Mouse (Mus musculus) midbrain, postnatal 0 days (tissue): ENCODE results near the gene Atrn. TPM values are rescaled to one million over a fixed set of nuclear protein-coding genes. Genes with fewer than 3 reads are reported as not detected.
A peak's percentile ranks its signal among the peaks of the same experiment; 100 is the strongest.

ENCODE experiments used
- ATAC-seq: fragments of 200-750 bp; cut with Nextera tagmentation; 2 replicates; pipeline ENCODE4 v1.8.0; 2017; ENCODE audit warnings: moderate number of reproducible peaks, mild to moderate bottlenecking, moderate TSS enrichment, moderate library complexity; ENCODE audit not compliant: low FRiP score
- DNase-seq: peaks from one replicate; pipeline ENCODE4 v3.0.0-alpha.2; 2015; ENCODE audit warnings: low spot score
- H3K27ac ChIP-seq: fragments of 300-500 bp; sonication (generic); 2 replicates; pipeline ENCODE4 v1.5.1; 2014; ENCODE audit warnings: low read depth, mild to moderate bottlenecking, low read length, mixed read lengths
- H3K27me3 ChIP-seq: fragments of 300-500 bp; sonication (generic); 2 replicates; pipeline ENCODE4 v1.6.1; 2014; ENCODE audit warnings: low read length, control low read depth, mixed read lengths; ENCODE audit not compliant: insufficient read depth
- H3K36me3 ChIP-seq: fragments of 300-500 bp; sonication (generic); 2 replicates; pipeline ENCODE4 v1.6.1; 2014; ENCODE audit warnings: low read length, control low read depth, mixed read lengths; ENCODE audit not compliant: insufficient read depth
- H3K4me1 ChIP-seq: fragments of 300-500 bp; sonication (generic); 2 replicates; pipeline ENCODE4 v1.6.1; 2014; ENCODE audit warnings: mild to moderate bottlenecking, control low read depth, antibody characterized with exemption, low read length, mixed read lengths; ENCODE audit not compliant: insufficient read depth
- H3K4me2 ChIP-seq: fragments of 300-500 bp; sonication (generic); 2 replicates; pipeline ENCODE4 v1.6.1; 2014; ENCODE audit warnings: low read depth, mild to moderate bottlenecking, low read length, mixed read lengths; ENCODE audit not compliant: poor library complexity, severe bottlenecking
- H3K4me3 ChIP-seq: fragments of 300-500 bp; sonication (generic); 2 replicates; pipeline ENCODE4 v1.5.1; 2014; ENCODE audit warnings: low read depth, mild to moderate bottlenecking, low read length, moderate library complexity
- H3K9ac ChIP-seq: fragments of 300-500 bp; sonication (generic); replicated peaks from 2 replicates; pipeline ENCODE4 v1.6.1; 2014; ENCODE audit warnings: mild to moderate bottlenecking, low read length, moderate library complexity, mixed read lengths; ENCODE audit not compliant: poor library complexity, severe bottlenecking
- H3K9me3 ChIP-seq: fragments of 300-500 bp; sonication (generic); 2 replicates; pipeline ENCODE4 v1.6.1; 2016; ENCODE audit warnings: low read length, control low read depth
- CTCF ChIP-seq: IDR thresholded peaks from 2 replicates; pipeline ENCODE4 v1.5.1; 2016; ENCODE audit warnings: antibody characterized with exemption, mild to moderate bottlenecking
- WGBS: fragments of 180-500 bp; shearing (Covaris S2); extraction: QIAGEN DNeasy Blood & Tissue Kit; methylation state at CpG from one replicate; pipeline ENCODE4 v1.1.7; 2014; 5-methylcytosine and 5-hydroxymethylcytosine counted together
- polyA plus RNA-seq: library from polyadenylated mRNA; unstranded; fragments of >200 nt; fragmentation: Nextera tagmentation; extraction: Ambion mirVana; gene quantifications from 2 replicates; pipeline ENCODE4 v1.2.1, GENCODE M21; 2015
- total RNA-seq: library from RNA; depleted of rRNA; stranded (reverse); fragments of >200 nt; gene quantifications from 2 replicates; pipeline ENCODE4 v1.2.3, GENCODE M21; 2014

The Atrn gene
- total and polyA plus RNA-seq, 2 experiments from 2014 or later: 13.5 to 84.4 TPM

DNA sequence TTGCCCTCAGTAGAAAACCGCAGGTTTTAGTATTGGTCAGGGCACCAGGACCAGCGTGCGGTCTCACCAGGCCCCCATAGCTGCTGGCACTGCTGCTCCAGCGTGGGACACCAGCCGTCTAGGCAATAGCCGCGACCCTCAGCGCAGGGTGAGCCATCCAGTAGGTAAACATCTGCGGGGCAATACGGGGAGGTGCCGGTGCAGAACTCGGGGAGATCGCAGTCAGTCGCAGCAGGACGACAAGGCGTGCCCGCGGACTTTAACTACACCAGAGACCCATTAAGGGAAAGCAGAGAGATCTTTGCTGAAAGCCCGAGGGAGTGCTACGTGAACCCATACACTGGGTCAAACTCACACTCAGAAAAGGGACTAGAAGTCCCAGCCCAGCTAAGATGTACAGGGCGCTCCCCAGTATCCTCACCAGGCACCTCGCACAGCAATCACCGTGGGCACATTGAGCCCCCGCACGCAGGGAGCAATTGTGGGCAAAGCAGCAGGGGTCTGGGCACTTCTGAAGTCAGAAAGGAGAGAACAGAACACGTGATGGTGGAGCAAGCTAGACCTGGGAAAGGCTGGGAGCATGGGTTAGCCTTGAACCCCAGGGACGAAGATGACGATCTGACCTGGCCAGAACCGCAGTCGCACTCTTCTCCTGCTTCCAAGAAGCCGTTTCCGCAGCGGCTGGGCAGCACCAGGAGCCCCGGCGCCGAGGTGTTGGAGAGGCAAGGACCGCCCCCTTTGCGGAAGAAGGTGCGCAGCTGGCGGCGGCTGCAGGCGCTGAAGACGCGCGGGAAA lies 147.8 kb downstream of the Atrn start:
- Histone ChIP-seq H3K27ac (no peak overlapping the region), H3K9ac (peak overlapping the region; percentile 48), H3K27me3 (peaks cover 41% of the 10 kb centered on the region), H3K4me2 (peak overlapping the region; percentile 58), H3K9me3 (no peaks in the 10 kb centered on the region), H3K36me3 (no peaks in the 10 kb centered on the region), H3K4me1 (peaks cover 10% of the 10 kb centered on the region; the same call in 1 of the 2 replicates), H3K4me3 (peak overlapping the region; percentile 33)
- no peak for TF ChIP-seq CTCF
- 0 out of 2 replicates have a peak, but pooled peaks have one; percentile 14 for ATAC-seq
- 2% methylated on average over 42 of the region's 45 CpGs for WGBS
- no peak for DNase-seq

DNA sequence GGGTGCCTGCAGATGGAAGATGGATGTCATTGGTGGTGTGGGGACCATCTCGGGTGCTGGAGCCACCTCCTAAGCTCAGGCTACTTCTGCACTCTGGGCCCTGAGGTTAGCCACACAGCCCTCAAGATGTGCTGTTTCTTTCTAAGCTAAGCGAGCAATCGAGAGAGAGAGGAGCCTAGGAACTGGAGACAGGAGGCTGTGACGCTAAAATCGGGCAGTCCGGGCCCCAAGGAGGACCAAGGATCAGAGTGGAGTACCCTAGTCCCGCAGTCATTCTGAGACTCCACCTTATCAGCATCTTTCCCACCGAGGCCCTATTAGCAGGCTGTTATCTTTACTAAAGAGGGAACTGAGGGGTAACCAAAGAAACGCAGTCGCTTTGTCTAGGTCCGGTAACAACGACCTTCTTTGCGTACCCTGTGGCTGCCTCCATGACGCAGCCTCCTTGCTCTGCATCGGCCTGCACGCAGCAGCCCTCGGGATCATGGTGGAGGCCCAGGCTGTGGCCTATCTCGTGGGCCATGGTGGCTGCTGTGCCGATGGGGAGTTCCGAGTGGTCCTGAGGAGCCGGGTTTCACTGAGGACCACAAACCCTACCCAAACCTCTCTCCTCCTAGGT lies 148.5 kb downstream of the Atrn start:
- no peak for TF ChIP-seq CTCF
- H3K27me3 ChIP-seq: peaks cover 41% of the 10 kb centered on the region
- H3K36me3 ChIP-seq: no peaks in the 10 kb centered on the region
- peaks cover 10% of the 10 kb centered on the region; the same call in 1 of the 2 replicates for H3K4me1 ChIP-seq
- peak overlapping the region; percentile 58 for H3K4me2 ChIP-seq
- H3K27ac ChIP-seq: no peak overlapping the region
- WGBS: 4% methylated on average over 21 of the region's 21 CpGs
- no peaks in the 10 kb centered on the region for H3K9me3 ChIP-seq
- H3K9ac ChIP-seq: peak overlapping the region; percentile 48
- DNase-seq: no peak
- peak overlapping the region; percentile 33 for H3K4me3 ChIP-seq
- ATAC-seq: no peak

DNA sequence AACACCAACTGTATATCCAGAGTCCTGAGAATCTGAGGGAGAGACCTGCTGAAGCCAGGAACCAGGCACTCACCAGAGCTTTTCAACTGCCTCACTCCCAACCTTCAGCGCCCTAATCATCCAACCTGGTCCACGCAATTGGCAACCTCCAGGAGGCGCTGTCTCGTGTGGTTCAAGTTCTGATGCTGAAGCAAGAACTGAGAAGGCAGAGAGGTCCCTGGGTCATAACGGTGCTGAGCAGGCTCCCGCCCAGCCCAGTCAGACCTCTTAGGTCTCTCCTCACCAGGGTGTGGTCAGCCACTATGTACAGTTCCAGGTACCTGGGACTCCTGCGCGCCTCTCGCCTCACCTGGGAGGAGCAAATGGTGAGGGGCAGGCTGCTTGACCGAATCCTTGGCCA lies 149.3 kb downstream of the Atrn start:
- ATAC-seq: 0 out of 2 replicates have a peak, but pooled peaks have one; percentile 47

DNA sequence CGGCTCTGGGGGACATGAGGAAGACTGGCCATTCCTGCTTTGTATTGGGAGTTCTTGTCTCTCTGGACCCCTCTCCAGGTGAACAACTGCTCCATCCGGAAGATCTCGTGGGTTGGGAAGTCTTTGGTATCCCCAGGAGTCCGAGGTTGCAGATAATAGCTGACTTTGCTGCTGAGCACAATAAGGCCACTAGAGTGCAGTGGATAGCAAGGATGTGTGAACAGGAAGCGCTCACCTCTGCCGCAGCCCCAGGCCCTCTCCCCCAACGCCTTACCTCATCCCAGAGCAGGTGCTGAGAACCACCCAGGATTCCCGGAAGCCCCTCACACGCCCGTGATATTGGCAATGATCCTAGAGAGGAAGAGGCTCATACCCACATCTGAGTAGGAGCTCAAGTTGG lies 149.9 kb downstream of the Atrn start:
- no peak overlapping the region for H3K4me3 ChIP-seq
- ATAC-seq (peak; percentile 42; the same call in 1 of the 2 replicates), DNase-seq (peak; percentile 65)
- H3K36me3 ChIP-seq: no peaks in the 10 kb centered on the region
- peak; percentile 78 for TF ChIP-seq CTCF
- H3K27me3 ChIP-seq: peaks cover 41% of the 10 kb centered on the region
- H3K4me2 ChIP-seq: peak overlapping the region; percentile 29; the same call in 1 of the 2 replicates
- H3K27ac ChIP-seq: no peak overlapping the region
- H3K4me1 ChIP-seq: peaks cover 10% of the 10 kb centered on the region; the same call in 1 of the 2 replicates
- H3K9ac ChIP-seq: no peak overlapping the region
- WGBS: 3% methylated on average over 10 of the region's 10 CpGs
- H3K9me3 ChIP-seq: no peaks in the 10 kb centered on the region

More for the DNA sequence above, 149.3 kb downstream of the Atrn start:
- peak; percentile 77 for TF ChIP-seq CTCF
- DNase-seq: peak; percentile 61
- peaks cover 41% of the 10 kb centered on the region for H3K27me3 ChIP-seq
- H3K9me3 ChIP-seq: no peaks in the 10 kb centered on the region
- H3K27ac ChIP-seq: no peak overlapping the region
- no peak overlapping the region for H3K9ac ChIP-seq
- peak overlapping the region; percentile 58; the same call in 1 of the 2 replicates for H3K4me2 ChIP-seq
- 8% methylated on average over 10 of the region's 10 CpGs for WGBS
- peaks cover 10% of the 10 kb centered on the region; the same call in 1 of the 2 replicates for H3K4me1 ChIP-seq
- H3K36me3 ChIP-seq: no peaks in the 10 kb centered on the region
- no peak overlapping the region for H3K4me3 ChIP-seq

DNA sequence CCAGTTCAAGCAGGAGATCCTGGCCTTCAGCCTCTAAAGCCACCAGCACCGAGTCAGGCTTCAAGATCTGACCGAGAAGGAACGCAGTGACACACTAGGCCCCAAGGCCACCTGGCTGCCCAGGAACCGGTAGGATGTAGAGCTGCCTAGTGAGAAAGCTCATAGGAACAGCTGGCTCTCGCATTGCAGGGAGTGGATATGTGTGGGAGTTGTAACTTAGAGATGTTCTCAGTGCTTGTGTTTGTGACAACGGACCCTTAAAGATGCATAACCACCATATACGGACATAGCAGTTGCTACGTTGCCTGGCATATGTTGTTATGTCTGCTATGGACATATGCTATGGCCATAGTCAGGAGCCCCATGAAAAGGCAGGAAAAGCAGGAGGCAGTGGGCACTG lies 152.4 kb downstream of the Atrn start:
- TF ChIP-seq CTCF: no peak
- H3K4me1 ChIP-seq: peaks cover 9% of the 10 kb centered on the region; the same call in 1 of the 2 replicates
- H3K4me2 ChIP-seq: no peak overlapping the region
- ATAC-seq (no peak), DNase-seq (no peak)
- H3K27ac ChIP-seq: no peak overlapping the region
- H3K9me3 ChIP-seq: no peaks in the 10 kb centered on the region
- no peak overlapping the region for H3K9ac ChIP-seq
- H3K4me3 ChIP-seq: no peak overlapping the region
- peaks cover 33% of the 10 kb centered on the region for H3K27me3 ChIP-seq
- H3K36me3 ChIP-seq: no peaks in the 10 kb centered on the region
- WGBS: 95% methylated on average over 8 of the region's 8 CpGs

DNA sequence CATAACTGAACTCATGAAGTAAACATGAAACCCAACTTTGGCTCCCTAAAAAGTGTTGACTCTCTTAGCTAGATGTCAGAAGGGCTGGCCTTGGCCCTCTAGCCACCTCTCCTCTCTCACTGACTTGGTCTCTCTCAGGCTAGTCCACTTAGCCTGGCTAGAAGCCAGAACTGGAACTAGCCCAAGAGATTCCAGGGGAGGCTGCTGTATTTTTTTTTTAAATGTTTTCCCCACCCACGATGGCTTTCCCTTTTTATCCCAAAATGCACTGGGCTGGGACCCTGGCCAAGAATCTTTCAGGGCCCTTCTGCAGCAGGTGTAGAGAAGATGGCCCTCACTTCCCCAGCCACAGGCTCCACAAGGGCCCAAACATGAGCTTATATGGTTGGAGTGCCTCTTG lies 153.1 kb downstream of the Atrn start:
- Histone ChIP-seq H3K27ac (no peak overlapping the region), H3K4me1 (peaks cover 2% of the 10 kb centered on the region; the same call in 1 of the 2 replicates), H3K9me3 (no peaks in the 10 kb centered on the region), H3K36me3 (no peaks in the 10 kb centered on the region), H3K9ac (no peak overlapping the region), H3K4me2 (no peak overlapping the region), H3K4me3 (no peak overlapping the region), H3K27me3 (peaks cover 29% of the 10 kb centered on the region)
- 43% methylated on average over 1 of the region's 1 CpGs for WGBS
- DNase-seq: no peak
- no peak for ATAC-seq
- TF ChIP-seq CTCF: no peak
